Mouse (Mus musculus): ENCODE results near the gene Ltk. TPM values are rescaled to one million over a fixed set of nuclear protein-coding genes. Genes with fewer than 3 reads are reported as not detected.

Ltk gene
- total and polyA plus RNA-seq, 3 experiments: 0.39 TPM; not detected in 2

DNA sequence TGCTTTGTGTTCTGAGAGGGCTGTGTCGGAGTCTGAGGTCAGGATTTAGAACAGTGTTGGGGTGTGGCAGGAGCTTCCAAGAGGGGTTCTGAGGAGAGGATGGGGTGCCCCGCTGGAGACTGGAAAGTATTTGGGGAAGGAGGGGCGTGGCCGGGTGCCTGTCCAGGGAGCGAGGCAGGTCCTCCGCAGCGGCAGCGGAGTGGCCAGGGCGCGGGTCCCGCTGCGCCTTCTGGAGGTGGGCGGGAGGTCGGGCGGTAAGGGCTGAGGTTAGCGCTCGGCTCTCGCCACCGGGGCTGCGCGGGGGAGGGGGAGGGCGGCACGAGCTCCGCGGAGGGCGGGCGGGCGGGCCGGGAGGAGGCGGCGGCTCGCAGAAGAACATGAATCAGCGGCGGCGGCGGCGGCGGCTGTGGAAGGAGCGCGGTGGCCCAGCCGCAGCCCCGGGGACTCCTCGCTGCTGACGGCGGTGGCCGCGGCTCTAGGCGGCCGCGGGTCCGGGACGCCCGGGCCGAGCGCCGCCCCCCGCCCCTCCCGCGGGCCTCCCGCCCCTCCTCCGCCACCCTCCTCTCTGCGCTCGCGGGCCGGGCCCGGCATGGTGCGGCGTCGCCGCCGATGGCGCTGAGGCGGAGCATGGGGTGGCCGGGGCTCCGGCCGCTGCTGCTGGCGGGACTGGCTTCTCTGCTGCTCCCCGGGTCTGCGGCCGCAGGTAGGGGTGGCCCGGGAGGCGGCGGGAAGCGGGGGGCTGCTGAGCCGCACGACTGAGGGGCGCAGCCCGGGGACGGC lies 39.1 kb upstream of the Ltk start:
- Histone ChIP-seq H3K27ac (no peak overlapping the region; the same call in 1 of the 2 replicates), H3K79me2 (replicated peaks; ENCODE audit: control insufficient read depth, insufficient read depth, low read length) (no peaks in the 10 kb centered on the region), H3K4me3 (peak overlapping the region; percentile 66), H3K4me1 (ENCODE audit: control insufficient read depth, insufficient read depth, low read length) (peaks cover 2% of the 10 kb centered on the region), H3K9ac (ENCODE audit: low read depth, low read length) (peak overlapping the region; percentile 80), H3K36me3 (ENCODE audit: control insufficient read depth, insufficient read depth, low read length) (no peaks in the 10 kb centered on the region), H3K27me3 (ENCODE audit: control insufficient read depth, insufficient read depth, low read length) (peaks cover 1% of the 10 kb centered on the region; the same call in 1 of the 2 replicates)
- DNase-seq: peak; percentile 62 to 70
- intact Hi-C loops (cut with DNase I): loop anchor here (5.0 kb wide), 1 partner anchor 98 kb away; the partner anchor contains the start of gene Mga
- WGBS: under 1% methylated on average over 53 of the region's 89 CpGs
- TF ChIP-seq POLR2A (IDR thresholded peaks at IDR 0.05; ENCODE audit: insufficient read depth, low read depth, low read length) (no peak), CTCF (IDR thresholded peaks at IDR 0.05) (no peak), EP300 (IDR thresholded peaks at IDR 0.05; ENCODE audit: insufficient read depth, low read depth, low read length) (no peak)

DNA sequence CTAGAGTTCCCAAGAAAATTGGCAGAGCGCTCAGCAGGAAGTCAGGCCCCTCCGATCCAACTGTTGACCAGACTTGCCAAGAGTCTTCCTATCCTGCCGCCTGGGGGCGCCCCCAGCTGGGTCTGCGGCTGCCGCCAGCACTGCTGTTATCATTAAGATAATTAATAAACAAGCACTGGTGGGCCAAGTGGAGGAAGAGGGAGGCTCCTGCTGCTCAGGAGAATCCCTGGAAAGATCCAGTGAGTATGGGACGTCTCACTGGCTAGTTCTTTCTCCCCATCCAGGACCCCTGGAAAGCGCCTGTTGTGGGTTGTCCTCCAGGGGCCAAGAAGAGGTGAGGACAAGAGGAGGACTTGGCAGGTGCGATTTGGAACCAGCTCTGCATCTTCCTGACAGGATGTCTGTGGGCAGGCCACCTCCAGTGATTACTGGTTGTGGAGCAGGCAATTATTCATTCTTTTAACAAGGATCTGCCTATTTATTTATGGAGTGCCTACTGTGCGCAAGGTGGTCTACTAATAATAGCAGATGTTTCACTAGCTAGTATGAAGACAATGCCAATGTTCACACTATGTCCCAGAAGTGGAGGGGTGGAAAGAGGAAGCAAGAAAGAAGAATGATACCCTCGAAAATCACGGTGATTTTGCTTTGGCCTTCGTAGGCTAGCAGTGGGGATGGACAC lies 38.2 kb upstream of the Ltk start:
- Histone ChIP-seq H3K27me3 (ENCODE audit: control insufficient read depth, insufficient read depth, low read length) (peaks cover 1% of the 10 kb centered on the region; the same call in 1 of the 2 replicates), H3K79me2 (replicated peaks; ENCODE audit: control insufficient read depth, insufficient read depth, low read length) (no peaks in the 10 kb centered on the region), H3K27ac (no peak overlapping the region; the same call in 1 of the 2 replicates), H3K36me3 (ENCODE audit: control insufficient read depth, insufficient read depth, low read length) (no peaks in the 10 kb centered on the region), H3K9ac (ENCODE audit: low read depth, low read length) (no peak overlapping the region), H3K4me1 (ENCODE audit: control insufficient read depth, insufficient read depth, low read length) (peaks cover 2% of the 10 kb centered on the region), H3K4me3 (0 out of 2 replicates have a peak overlapping the region, but pooled peaks have one; percentile 2)
- TF ChIP-seq POLR2A (IDR thresholded peaks at IDR 0.05; ENCODE audit: insufficient read depth, low read depth, low read length): no peak
- TF ChIP-seq CTCF (IDR thresholded peaks at IDR 0.05): peak; percentile 84
- intact Hi-C loops (cut with DNase I): loop anchor here (5.0 kb wide), 1 partner anchor 99 kb away; the partner anchor contains the start of gene Mga
- 9% methylated on average over 13 of the region's 13 CpGs for WGBS
- DNase-seq: peak; percentile 73 to 75

- no peak within 1 kb of the TSS; the same call in 1 of the 2 replicates for H3K27ac ChIP-seq
- peaks cover 2% of the 10 kb centered on the region for H3K4me1 ChIP-seq (ENCODE audit: control insufficient read depth, insufficient read depth, low read length)
- H3K36me3 ChIP-seq (ENCODE audit: control insufficient read depth, insufficient read depth, low read length): no peaks in the 10 kb centered on the region
- intact Hi-C loops (cut with DNase I): loop anchor here (5.0 kb wide), 1 partner anchor 100 kb away; the partner anchor contains the start of gene Mga
- H3K27me3 ChIP-seq (ENCODE audit: control insufficient read depth, insufficient read depth, low read length): peaks cover 1% of the 10 kb centered on the region; the same call in 1 of the 2 replicates
- WGBS: 51% methylated on average over 5 of the region's 5 CpGs
- no peak for DNase-seq
- H3K4me3 ChIP-seq: 0 out of 2 replicates have a peak within 1 kb of the TSS, but pooled peaks have one; percentile 2
- no peaks in the 10 kb centered on the region for H3K79me2 ChIP-seq (replicated peaks; ENCODE audit: control insufficient read depth, insufficient read depth, low read length)
- H3K9ac ChIP-seq (ENCODE audit: low read depth, low read length): no peak within 1 kb of the TSS
- no peak for TF ChIP-seq CTCF (IDR thresholded peaks at IDR 0.05)
- TF ChIP-seq POLR2A (IDR thresholded peaks at IDR 0.05; ENCODE audit: insufficient read depth, low read depth, low read length): no peak
- no peak for TF ChIP-seq EP300 (IDR thresholded peaks at IDR 0.05; ENCODE audit: insufficient read depth, low read depth, low read length)
These were observed 37.1 kb upstream of the Ltk start, which contains the start of gene Tyro3 for GRCm38 (mm10) chr2:119797279-119797783. TSS of gene Tyro3 (plus strand) at chr2:119797733.

DNA sequence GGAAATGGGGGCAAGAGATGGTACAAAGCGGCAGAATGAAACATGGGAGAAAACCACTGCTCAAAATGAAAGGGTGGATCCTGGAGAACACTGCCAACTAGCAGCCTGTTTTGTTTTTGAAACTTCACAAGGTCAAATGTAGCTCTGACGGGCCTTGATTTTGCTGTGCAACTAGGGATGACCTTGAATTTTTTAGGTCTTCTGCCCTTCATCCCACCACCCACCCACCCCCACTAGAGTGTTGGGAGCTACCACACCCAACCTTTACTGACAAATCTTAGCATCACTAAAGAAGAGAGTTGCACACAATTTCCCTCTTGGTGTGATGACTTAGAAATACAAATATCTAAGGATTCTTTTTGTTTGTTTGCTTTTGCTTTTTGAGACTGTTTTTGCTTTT lies 29.8 kb upstream of the Ltk start:
- Histone ChIP-seq H3K9ac (ENCODE audit: low read depth, low read length) (no peak overlapping the region), H3K27ac (no peak overlapping the region), H3K4me3 (no peak overlapping the region), H3K27me3 (ENCODE audit: control insufficient read depth, insufficient read depth, low read length) (no peaks in the 10 kb centered on the region), H3K79me2 (replicated peaks; ENCODE audit: control insufficient read depth, insufficient read depth, low read length) (no peaks in the 10 kb centered on the region), H3K4me1 (ENCODE audit: control insufficient read depth, insufficient read depth, low read length) (no peaks in the 10 kb centered on the region; the same call in 1 of the 2 replicates), H3K36me3 (ENCODE audit: control insufficient read depth, insufficient read depth, low read length) (no peaks in the 10 kb centered on the region)
- intact Hi-C loops (cut with DNase I): loop anchor here (5.0 to 10.0 kb wide), 2 partner anchors 118 to 225 kb away; no protein-coding TSS in a partner anchor
- 75% methylated on average over 2 of the region's 2 CpGs for WGBS
- no peak for DNase-seq
- TF ChIP-seq CTCF (IDR thresholded peaks at IDR 0.05) (no peak), POLR2A (IDR thresholded peaks at IDR 0.05; ENCODE audit: insufficient read depth, low read depth, low read length) (no peak), EP300 (IDR thresholded peaks at IDR 0.05; ENCODE audit: insufficient read depth, low read depth, low read length) (no peak)

DNA sequence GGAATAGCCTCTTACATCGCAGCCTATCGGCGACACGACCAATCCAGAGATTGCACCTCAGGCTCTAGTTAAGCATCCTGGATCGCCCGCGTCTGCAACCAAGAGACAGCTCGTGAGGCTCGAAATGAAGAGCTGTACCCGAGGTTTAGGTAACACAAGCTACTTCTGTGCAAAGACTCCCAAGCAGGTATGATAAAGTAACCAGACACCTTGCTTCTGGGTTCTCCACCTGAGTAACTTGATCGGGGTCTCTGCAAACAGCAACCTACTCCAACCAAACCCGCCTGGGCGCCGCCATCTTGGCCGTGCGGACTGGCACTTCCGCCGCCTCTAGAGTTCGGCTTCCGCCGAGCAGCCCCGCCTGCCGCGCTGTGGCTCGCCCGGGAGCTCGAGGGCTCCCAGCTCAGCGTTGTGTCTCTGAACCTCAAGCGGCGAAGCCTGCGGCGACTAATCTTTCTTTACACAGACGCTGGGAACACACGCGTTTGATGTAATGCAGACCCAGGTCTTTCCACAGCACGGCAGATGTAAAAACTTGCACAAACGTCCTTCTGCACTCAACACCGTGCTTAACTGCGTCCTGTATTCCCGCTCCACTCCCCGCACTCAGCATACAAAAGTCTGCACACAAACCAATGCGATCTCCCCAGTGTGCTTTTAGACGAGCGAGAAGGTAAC lies 27.1 kb upstream of the Ltk start, which contains the start of gene Rpap1:
Gene Rpap1, minus strand, starts transcription at position 332 of the 678 bp plus-strand sequence.
- DNase-seq: peak; percentile 87
- H3K4me1 ChIP-seq (ENCODE audit: control insufficient read depth, insufficient read depth, low read length): no peaks in the 10 kb centered on the region; the same call in 1 of the 2 replicates
- peak within 1 kb of the TSS; percentile 89 for H3K4me3 ChIP-seq
- H3K36me3 ChIP-seq (ENCODE audit: control insufficient read depth, insufficient read depth, low read length): no peaks in the 10 kb centered on the region
- H3K79me2 ChIP-seq (replicated peaks; ENCODE audit: control insufficient read depth, insufficient read depth, low read length): no peaks in the 10 kb centered on the region
- intact Hi-C loops (cut with DNase I): loop anchor here (1.0 to 10.0 kb wide), 4 partner anchors 85 to 227 kb away; no protein-coding TSS in a partner anchor
- TF ChIP-seq EP300 (IDR thresholded peaks at IDR 0.05; ENCODE audit: insufficient read depth, low read depth, low read length) (0 out of 2 replicates have a peak, but pooled peaks have one; percentile 48), POLR2A (IDR thresholded peaks at IDR 0.05; ENCODE audit: insufficient read depth, low read depth, low read length) (peak; percentile 91), CTCF (IDR thresholded peaks at IDR 0.05) (no peak; the same call in 1 of the 2 replicates)
- H3K9ac ChIP-seq (ENCODE audit: low read depth, low read length): peak within 1 kb of the TSS; percentile 70
- WGBS: under 1% methylated on average over 44 of the region's 44 CpGs
- H3K27ac ChIP-seq: peak within 1 kb of the TSS; percentile 67
- no peaks in the 10 kb centered on the region for H3K27me3 ChIP-seq (ENCODE audit: control insufficient read depth, insufficient read depth, low read length)

Measured in heart, adult 2 months (tissue).